Mouse (Mus musculus) liver, postnatal 0 days (tissue): ENCODE measurements at regions not wholly inside any gene's neighbourhood (a gene's known extent, or its start where the extent isn't known, plus 50 kb on each side); places are given as distances from the start of the nearest gene placed in this dataset.

Experiments
- ATAC-seq: fragments of 200-750 bp; cut with Nextera tagmentation; 2 replicates; pipeline ENCODE4 v1.8.0; 2017; ENCODE audit warnings: mild to moderate bottlenecking, moderate library complexity
- DNase-seq: peaks from one replicate; pipeline ENCODE4 v3.0.0-alpha.2; 2016
- H3K27ac ChIP-seq: fragments of 300-500 bp; sonication (generic); 2 replicates; pipeline ENCODE4 v1.5.1; 2014; ENCODE audit warnings: antibody characterized with exemption, moderate library complexity, mild to moderate bottlenecking, low read depth
- H3K27me3 ChIP-seq: fragments of 300-500 bp; sonication (generic); 2 replicates; pipeline ENCODE4 v1.6.1; 2014; ENCODE audit warnings: low read length, control low read depth, mixed read lengths; ENCODE audit not compliant: insufficient read depth
- H3K36me3 ChIP-seq: fragments of 300-500 bp; sonication (generic); replicated peaks from 2 replicates; pipeline ENCODE4 v1.6.1; 2014; ENCODE audit warnings: mild to moderate bottlenecking, control low read depth, low read length, moderate library complexity, mixed read lengths; ENCODE audit not compliant: insufficient read depth
- H3K4me1 ChIP-seq: fragments of 300-500 bp; sonication (generic); 2 replicates; pipeline ENCODE4 v1.6.1; 2014; ENCODE audit warnings: antibody characterized with exemption, mild to moderate bottlenecking, control low read depth; ENCODE audit not compliant: insufficient read depth
- H3K4me2 ChIP-seq: fragments of 300-500 bp; sonication (generic); 2 replicates; pipeline ENCODE4 v1.6.1; 2014; ENCODE audit warnings: low read depth, mild to moderate bottlenecking, low read length, moderate library complexity, mixed read lengths
- H3K4me3 ChIP-seq: fragments of 300-500 bp; sonication (generic); 2 replicates; pipeline ENCODE4 v1.5.1; 2014; ENCODE audit warnings: low read depth, low read length
- H3K9ac ChIP-seq: fragments of 300-500 bp; sonication (generic); replicated peaks from 2 replicates; pipeline ENCODE4 v1.6.1; 2014; ENCODE audit warnings: mild to moderate bottlenecking, moderate library complexity
- H3K9me3 ChIP-seq: fragments of 300-500 bp; sonication (generic); 2 replicates; pipeline ENCODE4 v1.6.1; 2016; ENCODE audit warnings: mild to moderate bottlenecking, control low read depth, low read length, mixed read lengths
- CTCF ChIP-seq: sonication (generic); IDR thresholded peaks from 2 replicates; pipeline ENCODE4 v1.5.1; 2016; ENCODE audit warnings: antibody characterized with exemption, low read depth
- EP300 ChIP-seq: IDR thresholded peaks from 2 replicates; pipeline ENCODE4 v1.6.1; 2016; ENCODE audit warnings: antibody characterized with exemption, low read depth, mild to moderate bottlenecking
- WGBS: fragments of 180-500 bp; shearing (Covaris S2); extraction: QIAGEN DNeasy Blood & Tissue Kit; methylation state at CpG from one replicate; pipeline ENCODE4 v1.1.7; 2014; ENCODE audit not compliant: insufficient replicate concordance; 5-methylcytosine and 5-hydroxymethylcytosine counted together

DNA sequence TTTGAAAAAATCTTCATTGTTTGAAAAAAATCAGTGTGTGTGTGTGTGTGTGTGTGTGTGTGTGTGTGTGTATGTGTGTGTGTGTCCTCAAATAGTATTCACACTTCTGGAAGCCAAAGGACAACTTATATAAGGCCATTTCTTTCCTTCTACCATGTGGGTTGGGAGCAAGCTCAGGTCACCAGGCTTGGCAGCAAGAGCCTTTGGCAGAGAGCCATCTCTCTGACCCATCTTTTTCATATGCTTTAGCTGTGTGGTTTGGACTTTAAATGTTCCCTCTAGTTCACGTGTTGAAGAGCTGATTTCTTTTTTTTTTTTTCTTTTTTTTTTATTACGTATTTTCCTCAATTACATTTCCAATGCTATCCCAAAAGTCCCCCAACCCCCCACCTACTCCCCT, 483.1 kb downstream of the Rapgef2 start:
- Histone ChIP-seq H3K4me3 (no peak overlapping the region), H3K36me3 (no peaks in the 10 kb centered on the region), H3K27ac (no peak overlapping the region), H3K4me2 (no peak overlapping the region), H3K27me3 (no peaks in the 10 kb centered on the region), H3K9ac (no peak overlapping the region), H3K4me1 (no peaks in the 10 kb centered on the region), H3K9me3 (no peaks in the 10 kb centered on the region)
- 55% methylated on average over 2 of the region's 2 CpGs for WGBS
- TF ChIP-seq CTCF, result no peak
- no peak for TF ChIP-seq EP300
- DNase-seq (no peak), ATAC-seq (no peak)

DNA sequence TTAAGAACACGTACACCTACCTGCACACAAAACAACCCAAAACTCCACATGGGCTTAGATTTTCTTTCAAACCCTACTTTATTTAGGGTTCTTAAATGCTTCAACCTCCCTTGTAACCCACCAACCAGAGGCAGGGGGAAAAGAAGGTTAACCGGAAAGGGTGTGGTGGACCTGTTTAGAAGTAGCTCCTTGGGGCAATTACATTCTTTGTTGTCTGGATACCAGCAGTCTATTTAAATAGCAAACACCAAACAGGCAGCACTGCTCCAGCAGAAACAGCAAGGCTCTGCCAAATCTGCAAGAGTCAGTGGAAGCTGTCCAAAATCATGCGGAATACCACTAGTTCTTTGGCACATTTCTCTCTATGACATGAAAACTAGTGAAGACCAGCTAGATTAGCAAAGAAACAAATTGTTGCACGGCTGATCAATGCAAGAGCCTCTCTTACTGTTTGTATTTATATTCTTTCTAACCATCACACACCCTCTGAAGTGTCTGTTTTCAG, 490.3 kb downstream of the Rapgef2 start:
- DNase-seq, result no peak
- Histone ChIP-seq H3K4me1 (no peaks in the 10 kb centered on the region), H3K36me3 (no peaks in the 10 kb centered on the region), H3K9me3 (no peaks in the 10 kb centered on the region), H3K27ac (no peak overlapping the region), H3K4me2 (no peak overlapping the region), H3K9ac (no peak overlapping the region), H3K27me3 (no peaks in the 10 kb centered on the region), H3K4me3 (no peak overlapping the region)
- no peak for ATAC-seq
- WGBS, result 72% methylated on average over 4 of the region's 4 CpGs
- TF ChIP-seq CTCF (no peak), EP300 (no peak)

DNA sequence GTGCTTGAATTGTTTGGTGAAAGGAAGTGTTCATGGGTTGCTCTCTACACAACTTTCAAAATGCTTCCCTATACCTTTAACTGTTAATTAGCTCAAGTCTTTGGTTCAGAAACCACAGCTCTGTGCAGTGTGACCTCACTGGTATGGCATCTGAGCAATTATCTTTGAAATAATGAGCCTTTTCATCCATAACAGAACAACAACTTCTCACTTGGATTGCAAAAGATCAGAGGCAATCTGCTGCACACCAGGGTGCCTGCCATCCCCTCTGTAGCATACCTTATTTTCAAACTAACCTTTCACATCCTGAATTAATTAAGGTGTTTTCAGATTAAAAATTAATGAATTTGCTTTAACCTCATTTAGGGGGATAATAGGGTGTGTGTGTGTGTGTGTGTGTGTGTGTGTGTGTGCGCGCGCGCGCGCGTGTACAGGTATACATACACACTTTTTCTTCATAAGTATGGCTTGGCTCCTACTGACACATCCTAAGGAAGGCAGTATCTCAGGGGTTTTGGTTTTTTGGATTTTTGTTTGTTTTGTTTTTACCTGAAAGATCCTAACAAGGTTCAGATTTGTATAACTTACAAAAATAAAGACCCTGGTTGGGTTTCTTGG, 493.8 kb downstream of the Rapgef2 start:
- ATAC-seq, result no peak
- H3K9me3 ChIP-seq, result no peaks in the 10 kb centered on the region
- H3K27ac ChIP-seq, result no peak overlapping the region
- 97% methylated on average over 7 of the region's 7 CpGs for WGBS
- TF ChIP-seq EP300 (no peak), CTCF (no peak)
- H3K27me3 ChIP-seq, result no peaks in the 10 kb centered on the region
- H3K4me2 ChIP-seq, result no peak overlapping the region
- H3K4me1 ChIP-seq, result no peaks in the 10 kb centered on the region
- H3K36me3 ChIP-seq, result no peaks in the 10 kb centered on the region
- no peak overlapping the region for H3K4me3 ChIP-seq
- no peak for DNase-seq
- H3K9ac ChIP-seq, result no peak overlapping the region

DNA sequence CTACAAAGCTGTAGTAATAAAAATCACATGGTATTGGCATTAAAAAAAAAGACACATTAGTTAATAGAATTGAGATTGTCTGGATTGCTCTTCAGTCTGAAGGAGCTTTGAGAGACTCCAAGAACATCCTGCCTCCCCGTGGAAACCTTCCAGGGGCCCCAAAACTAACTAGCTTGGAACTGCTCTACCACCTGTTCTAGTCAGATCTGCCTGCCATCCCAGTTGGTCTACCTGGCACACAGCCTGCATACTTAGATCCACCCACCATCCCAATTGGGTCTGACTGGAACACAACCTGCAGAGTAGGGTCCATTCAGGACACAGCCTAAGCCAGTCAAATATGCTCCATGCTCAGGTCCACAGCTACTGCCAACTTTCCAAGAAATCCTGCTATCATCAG, 503.6 kb downstream of the Rapgef2 start:
- DNase-seq (no peak), ATAC-seq (no peak)
- no peak overlapping the region for H3K4me3 ChIP-seq
- no peaks in the 10 kb centered on the region for H3K36me3 ChIP-seq
- no peak overlapping the region for H3K27ac ChIP-seq
- no peak overlapping the region for H3K9ac ChIP-seq
- no peaks in the 10 kb centered on the region for H3K27me3 ChIP-seq
- H3K4me2 ChIP-seq, result no peak overlapping the region
- TF ChIP-seq CTCF, result no peak
- TF ChIP-seq EP300, result no peak
- H3K4me1 ChIP-seq, result no peaks in the 10 kb centered on the region
- H3K9me3 ChIP-seq, result no peaks in the 10 kb centered on the region
- 57% methylated on average over 1 of the region's 1 CpGs for WGBS

DNA sequence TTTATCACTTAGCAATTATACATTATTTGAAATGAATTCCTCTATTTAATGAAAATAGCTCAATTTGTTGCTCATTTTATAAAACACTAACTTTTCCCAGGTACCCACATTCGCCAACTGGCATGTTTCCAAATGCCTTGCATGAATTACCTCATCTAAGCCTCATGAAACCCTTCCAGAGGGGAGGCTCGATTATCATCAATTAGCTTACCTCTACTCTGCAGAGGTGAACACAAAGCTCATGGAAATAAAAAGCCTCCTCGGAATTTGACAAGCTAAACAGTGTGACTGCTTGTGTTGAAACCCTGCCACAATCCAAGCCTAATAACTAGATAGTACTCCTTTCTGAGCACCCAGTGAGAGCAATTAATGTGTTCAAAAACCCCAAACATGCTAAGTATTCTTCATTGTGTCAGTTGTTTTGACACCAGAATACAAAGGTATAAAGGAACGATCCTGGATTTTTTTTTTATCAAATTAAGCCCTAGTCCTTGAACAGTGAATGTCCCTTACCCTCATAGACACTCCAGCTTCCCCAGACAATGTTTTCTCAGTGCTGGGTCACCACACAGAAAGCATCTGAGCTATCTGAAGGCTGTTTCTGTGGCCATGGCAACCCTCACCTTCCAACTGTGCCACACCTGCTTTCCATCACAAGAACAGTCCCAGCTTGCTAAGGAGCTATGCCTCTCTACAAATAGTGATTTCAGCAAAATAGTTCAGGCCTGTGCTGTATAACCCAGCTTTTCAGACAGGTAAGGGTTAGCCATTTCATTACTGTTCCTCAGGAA, 530.4 kb downstream of the Rapgef2 start:
- no peak for ATAC-seq
- H3K27ac ChIP-seq, result no peak overlapping the region
- no peak for TF ChIP-seq EP300
- no peak for TF ChIP-seq CTCF

DNA sequence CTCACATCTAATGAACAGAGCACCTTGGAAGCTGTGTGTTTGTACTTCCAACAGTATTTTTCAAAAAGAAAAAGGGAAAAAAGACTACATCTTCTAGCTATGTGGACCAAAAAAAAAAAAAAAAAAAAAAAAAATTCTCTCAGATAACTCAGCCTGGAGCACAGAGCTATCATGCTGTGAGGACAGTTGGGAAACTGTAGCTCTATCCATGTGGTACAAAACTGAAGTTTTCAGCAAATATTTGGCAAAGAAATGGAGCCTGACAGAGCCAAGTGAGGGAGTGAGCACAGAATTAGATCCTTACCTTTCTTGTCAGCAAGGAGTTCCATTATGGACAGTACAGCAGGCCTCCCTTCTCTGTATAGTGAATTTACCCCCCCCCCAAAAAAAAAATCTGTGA, 550.2 kb downstream of the Rapgef2 start:
- no peak for TF ChIP-seq EP300
- no peak for TF ChIP-seq CTCF
- Histone ChIP-seq H3K4me2 (no peak overlapping the region), H3K27me3 (no peaks in the 10 kb centered on the region)

More for the DNA sequence above, 530.4 kb downstream of the Rapgef2 start:
- no peak for DNase-seq
- Histone ChIP-seq H3K27me3 (no peaks in the 10 kb centered on the region), H3K9ac (no peak overlapping the region), H3K9me3 (no peaks in the 10 kb centered on the region), H3K4me1 (no peaks in the 10 kb centered on the region), H3K36me3 (no peaks in the 10 kb centered on the region), H3K4me2 (no peak overlapping the region), H3K4me3 (no peak overlapping the region)
- WGBS, result 52% methylated on average over 4 of the region's 4 CpGs

More for the DNA sequence above, 550.2 kb downstream of the Rapgef2 start:
- DNase-seq (no peak), ATAC-seq (no peak)
- Histone ChIP-seq H3K27ac (no peak overlapping the region), H3K36me3 (no peaks in the 10 kb centered on the region), H3K4me1 (no peaks in the 10 kb centered on the region), H3K4me3 (no peak overlapping the region), H3K9me3 (no peaks in the 10 kb centered on the region), H3K9ac (no peak overlapping the region)
